Mouse (Mus musculus) left cerebral cortex, adult 9 months (tissue): ENCODE measurements around the gene Ifi47.
"Not testable (repeated sequence)": the region's sequence is repeated elsewhere in the genome, so short reads cannot be mapped to it uniquely, and the experiment has no call there.

Source experiments
- DNase-seq, 2 experiments: peaks; one replicate each; pipeline ENCODE4 v3.0.0; 2022; ENCODE audit warnings: low spot score in 2 of 2

Gene Ifi47

DNA sequence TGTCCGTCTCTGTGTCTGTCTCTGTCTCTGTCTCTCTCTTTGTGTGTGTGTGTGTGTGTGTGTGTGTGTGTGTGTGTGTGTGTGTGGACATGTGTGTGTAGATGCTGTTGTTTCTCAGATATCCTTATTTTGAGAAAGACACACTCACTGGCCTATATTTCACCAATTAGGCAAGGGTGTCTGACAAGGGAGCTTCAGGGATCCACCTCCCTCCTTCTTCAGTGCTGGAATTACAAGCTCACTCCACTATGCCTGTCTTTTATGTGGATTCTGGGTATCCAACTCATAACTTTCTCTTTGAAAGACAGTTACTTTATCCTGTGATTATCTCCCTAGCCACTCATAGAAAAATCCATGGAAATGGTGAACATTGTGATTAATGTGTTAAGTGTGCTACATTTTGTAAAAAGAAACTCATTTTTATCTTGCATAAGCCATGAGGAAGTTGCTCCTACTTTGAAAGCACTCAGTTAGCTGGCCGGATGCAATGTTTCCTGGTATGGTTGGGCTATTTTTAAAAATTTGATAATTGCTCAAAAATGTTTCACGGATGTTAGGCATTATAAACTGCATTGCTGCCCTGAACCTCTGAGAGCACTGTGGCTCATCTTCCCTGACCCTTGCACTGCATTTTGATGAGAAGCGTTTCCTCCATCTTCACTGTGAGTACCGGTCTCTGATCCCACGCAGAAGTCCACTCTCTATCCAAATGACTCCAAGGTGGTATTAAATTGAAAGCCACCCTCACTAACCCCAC, at the start of gene Ifi47:
Gene Ifi47, plus strand, starts transcription at position 587 of the 757 bp plus-strand sequence.
- DNase-seq = not testable (repeated sequence)

DNA sequence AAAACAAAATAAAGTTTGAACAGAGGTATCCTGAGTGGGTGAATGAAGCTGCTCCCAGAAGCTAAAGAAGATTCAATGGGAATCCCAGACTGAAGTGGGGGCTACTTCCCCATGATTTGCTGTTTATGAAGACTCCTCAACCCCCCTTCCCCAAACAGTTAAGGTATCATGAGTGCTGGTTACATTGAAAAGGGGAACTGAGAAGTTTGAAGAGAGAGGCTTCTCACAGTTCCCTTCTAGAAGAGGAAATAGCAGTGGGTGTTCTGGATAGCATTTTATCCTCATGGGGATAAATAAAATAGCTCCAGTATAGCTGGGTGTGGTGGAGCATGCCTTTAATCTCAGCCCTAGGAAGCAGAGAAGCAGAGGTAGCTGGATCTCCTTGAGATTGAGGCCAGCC, 26.3 kb upstream of the Ifi47 start:
- not testable (repeated sequence) for DNase-seq

DNA sequence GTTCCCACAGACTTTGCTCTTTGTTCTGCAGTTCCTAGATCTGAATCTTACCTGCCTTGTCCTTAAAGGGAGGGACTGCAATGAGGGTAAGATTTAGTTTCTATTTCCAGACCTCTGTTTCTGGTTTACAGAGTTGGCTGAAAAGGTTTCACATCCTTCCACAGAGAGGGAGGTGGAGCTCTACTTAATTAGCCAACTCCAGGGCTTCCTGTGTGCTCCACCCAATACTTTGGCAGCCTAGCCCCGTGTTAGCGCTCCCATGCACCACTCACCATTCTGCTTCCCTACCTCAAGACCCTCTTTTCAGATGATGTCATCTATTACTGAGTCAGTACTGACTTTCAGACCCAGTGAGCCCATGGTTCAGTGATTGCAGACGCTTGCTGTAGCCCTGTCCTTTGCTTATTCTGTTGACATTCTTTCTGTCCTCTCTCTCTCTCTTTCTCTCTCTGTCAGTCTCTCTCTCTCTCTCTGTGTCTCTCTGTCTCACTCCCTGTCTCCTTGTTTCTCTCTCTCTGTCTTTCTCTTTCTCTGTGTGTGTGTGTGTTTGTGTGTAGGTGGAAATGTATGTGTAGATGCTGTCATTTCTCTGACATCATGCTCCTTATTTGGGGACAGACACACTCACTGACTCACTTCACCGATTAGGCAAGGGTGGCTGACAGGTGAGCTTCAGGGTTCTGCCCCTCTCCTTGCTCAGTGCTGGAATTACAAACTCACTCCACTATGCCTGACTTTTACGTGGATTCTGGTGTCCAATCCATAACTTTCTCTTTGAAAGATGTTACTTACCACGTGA, 25.1 kb upstream of the Ifi47 start, which contains the start of gene 9930111J21Rik2:
Gene 9930111J21Rik2, minus strand, starts transcription at position 150 of the 799 bp plus-strand sequence.
- DNase-seq = not testable (repeated sequence)

DNA sequence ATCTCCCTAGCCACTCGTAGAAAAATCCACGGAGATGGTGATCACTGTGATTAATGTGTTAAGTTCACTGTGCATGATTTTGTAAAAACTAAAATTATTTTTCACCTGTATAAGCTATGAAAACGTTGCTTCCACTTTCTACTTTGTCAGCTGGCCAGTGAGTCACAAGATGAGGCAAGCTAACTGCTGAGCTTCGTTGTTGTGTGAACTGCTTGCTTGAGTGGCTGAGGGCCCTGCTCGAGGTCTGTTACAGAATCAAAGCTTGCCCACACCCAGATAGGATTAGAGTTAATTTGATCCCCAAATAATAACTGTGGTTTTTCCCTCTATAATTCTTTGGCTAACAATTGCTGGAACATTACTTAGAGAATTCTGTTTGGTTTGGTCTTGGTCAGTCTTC, 24.5 kb upstream of the Ifi47 start:
- not testable (repeated sequence) for DNase-seq

DNA sequence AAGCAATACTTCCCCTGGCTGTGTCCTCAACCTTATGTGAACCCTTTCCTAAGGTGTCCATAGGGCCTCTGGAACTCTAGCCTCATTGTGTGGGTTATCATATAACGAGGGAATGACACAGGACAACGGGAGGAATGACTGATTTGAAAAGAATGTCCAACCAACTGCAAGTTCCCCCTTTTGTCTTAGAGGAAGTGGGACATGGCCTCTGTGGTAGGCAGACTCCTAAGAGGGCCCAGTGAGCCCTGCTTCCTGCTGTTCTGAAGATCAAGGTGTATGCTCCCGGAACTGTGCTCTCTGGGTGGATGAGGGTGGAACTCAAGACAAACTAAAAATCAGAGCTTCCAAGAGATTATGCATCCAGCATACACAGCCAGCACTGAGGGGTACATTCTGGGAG, 16.3 kb upstream of the Ifi47 start:
- DNase-seq = not testable (repeated sequence)

DNA sequence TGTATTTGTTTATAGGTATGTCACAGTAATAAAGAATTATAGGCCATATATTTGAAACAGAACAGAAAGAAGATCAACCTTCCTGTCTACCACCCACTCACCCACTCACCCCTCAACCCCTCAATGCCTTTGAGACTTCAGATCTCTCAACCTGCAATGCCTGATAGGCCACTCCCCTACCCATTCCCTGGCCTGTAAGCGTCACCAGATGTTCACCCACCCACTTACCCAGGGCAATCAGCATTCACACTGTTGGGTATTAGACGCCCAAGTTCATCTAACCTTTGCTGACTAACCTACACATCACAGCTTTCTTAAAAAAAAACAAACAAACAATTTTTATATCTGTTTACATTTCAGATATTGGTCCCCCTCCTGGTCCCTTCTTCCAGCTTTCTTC, 14.5 kb upstream of the Ifi47 start:
- DNase-seq = not testable (repeated sequence)

DNA sequence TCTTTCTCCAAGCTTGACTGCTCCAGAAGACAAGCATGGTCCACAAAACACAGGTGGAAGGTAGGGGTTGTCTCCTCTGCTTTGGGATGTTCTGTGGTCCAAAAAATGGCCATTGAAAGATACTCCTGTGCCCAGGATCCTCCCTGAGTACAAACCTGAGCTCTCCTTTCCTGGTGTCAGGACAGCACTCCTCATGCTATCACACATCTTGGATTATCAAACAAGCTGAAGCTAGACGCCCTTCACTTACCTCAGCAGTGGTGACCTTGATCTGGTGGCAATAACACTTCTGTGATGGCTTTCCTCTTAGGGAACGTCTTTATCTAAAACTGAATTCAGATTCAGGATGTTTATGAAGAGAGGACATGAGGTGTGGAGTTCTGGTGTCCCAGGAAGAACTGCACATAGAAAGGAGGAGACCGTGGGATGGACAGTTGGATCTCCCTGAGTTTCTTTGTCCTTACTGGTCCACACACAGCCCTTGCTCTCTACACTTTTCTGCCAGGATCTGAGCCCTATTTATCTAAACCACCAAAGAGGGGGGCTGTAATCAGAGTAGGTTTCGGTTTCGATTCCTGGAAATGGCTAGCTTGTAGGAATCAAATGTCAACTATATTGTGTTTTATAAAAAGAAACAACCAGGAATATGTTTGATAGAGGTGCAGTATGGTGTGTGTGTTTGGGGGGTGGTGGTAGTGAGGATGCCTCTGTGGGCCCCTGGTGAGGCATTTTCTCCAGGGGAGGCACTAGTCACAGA, 12.5 kb upstream of the Ifi47 start, which contains the start of gene Tgtp2:
Gene Tgtp2, minus strand, starts transcription at position 494 of the 757 bp plus-strand sequence.
- not testable (repeated sequence) for DNase-seq

DNA sequence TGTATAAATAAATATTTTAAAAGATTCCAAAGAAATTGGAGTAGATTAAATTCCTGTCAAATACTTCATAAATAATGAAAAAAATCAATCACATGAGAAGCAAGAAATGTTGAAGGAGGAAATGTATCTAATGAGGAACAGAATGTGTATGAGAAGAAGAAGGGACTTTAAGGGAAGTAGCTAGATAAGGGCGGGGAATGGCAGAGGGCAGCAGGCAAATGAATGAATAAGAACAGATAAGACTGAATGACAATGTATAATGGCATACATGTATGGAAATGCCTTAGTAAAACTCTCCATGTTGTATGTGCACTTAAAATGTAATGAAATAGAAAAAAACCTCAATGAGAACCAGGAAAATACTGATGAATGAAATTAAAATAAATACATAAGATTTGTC, 8.0 kb upstream of the Ifi47 start:
- DNase-seq = no peak

DNA sequence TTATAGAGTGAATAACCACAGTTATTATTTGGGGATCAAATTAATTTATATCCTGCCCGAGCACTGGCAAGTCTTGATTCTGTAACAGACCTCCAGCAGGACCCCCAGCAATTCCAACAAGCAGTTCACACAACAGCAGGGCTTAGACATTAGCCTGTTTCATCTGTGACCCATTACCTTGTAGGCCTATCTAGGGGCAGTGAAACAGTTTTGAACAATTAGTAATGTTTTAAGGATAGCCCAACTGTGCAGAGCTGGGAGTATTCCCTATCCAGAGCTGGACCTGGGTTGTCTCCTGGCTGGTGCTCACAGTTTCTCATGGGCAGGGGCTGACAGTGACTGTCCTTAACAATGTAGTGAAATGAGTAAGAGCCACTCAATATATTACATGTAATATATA, 625 bp downstream of the Ifi47 start:
- DNase-seq = no peak

DNA sequence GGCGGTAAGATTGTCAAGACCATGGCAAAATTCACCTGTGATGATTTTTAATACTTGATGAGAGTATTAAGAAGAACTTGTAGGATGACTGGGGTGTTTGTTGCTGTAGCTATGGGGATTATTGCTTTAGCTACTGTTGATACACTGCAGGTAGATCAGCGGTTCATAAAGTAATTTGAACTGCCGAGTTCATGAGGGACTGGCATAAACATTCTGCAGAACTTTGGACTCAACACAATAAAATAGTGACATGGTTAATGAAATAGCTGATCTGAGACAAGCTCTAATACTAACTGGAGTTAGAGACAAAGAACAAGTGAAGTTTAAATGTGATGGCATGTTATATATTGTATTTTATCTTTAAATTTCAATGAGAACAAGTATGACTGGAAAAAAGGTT, 2.3 kb downstream of the Ifi47 start:
- DNase-seq = no peak

DNA sequence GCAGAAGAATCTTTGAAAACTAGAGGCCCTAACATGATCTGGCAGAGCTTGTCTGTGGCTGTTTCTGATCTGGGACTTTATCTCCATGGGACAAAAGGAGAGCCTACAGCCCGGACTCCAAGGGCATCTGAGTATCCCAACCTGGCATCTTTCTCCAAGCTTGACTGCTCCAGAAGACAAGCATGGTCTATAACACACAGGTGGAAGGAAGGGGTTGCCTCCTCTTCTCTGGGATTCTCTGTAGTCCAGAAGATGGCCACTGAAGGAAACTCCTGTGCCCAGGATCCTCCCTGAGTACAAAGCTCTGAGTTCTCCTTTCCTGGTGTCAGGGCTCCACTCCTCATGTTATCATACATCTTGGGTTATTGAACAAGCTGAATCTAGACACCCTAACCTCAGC, 4.2 kb downstream of the Ifi47 start:
- no peak for DNase-seq

DNA sequence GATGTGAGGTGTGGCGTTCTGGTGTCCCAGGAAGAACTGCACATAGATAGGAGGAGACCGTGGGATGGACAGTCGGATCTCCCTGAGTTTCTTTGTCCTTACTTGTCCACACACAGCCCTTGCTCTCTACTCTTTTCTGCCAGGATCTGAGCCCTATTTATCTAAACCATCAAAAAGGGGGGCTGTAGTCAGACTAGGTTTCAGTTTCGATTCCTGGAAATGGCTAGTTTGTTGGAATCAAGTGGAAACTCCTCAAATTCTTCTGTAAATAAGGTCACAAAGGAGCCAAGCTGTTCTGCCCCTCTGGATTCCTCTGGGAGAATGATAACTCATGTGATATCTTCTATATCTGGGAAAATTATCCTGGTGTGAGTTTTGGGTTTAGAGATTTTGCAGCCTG, 5.0 kb downstream of the Ifi47 start:
- DNase-seq = no peak

DNA sequence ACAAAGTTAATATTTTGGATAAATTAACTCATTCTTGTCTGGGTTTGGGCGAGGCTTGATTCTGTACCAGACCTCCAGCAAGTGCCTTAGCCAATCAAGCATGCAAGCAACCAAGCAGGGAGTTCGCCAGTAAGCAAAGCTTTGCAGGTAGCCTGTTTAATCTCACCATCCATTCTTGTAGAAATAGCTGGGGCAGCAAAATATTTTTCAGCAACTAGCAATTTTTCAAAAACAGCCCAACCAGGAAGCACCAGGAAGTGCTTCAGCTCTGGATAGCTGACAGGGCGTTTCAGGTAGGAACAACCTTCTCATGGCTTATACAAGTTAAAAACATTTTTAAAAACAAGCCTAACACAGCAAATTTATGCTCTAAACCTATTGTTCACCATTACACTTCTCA, 5.5 kb downstream of the Ifi47 start:
- DNase-seq = no peak

DNA sequence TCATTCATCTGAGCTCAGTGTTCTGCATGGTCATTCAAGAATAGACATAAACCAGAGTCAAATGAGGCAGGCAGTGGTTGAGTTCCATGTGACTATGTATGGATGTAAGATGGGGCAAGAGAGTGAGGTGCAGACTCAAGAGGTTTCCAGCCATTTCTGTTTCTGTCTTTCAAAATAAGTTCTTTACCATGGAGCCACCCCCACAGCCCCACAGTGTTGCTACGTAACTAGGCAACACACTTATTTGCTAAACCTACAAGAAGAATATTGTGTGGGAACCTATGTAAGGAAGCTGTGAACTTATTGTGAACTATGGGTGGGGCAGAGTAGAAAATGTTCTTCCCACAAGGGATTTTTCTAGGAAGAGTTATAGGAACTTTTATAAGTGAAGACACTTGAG, 6.8 kb downstream of the Ifi47 start:
- DNase-seq = peak; percentile 13 to 25

DNA sequence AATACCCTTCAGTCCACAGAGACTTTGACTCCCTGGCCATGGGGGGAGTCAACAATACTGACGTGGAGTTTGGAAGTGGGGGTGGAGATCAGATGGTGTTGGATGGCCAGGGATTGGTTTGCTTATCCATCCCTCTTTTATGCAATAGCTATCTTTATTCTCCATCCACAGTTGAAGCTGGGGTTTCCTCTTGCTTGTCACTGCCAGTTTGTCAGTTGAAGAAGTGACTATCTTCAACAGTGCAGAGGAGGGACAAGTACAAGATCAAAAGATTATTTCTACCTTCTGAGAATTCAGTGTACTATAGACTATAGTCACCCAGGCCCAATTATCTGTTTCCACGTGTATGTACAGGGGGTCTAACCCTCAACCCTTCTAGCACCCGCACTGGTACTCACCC, 7.4 kb downstream of the Ifi47 start:
- DNase-seq = no peak

DNA sequence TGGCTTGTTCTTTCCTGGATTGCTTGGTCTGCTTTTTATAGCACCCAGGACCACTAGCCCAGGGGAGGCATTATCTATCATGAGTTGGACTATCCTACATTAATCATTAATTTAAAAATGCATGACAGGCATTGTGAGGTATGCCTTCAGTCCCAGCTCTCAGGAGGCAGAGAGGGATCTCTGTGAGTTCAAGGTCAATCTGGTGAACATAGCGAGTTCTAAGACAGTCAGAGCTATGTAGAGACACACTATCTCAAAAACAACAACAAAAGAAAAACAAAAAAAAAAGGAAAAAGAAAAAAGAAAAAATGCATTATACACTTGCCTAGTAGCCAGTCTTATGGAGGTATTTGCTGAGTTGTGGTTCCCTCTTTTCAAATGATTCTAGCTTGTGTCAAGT, 8.0 kb downstream of the Ifi47 start:
- DNase-seq = no peak

DNA sequence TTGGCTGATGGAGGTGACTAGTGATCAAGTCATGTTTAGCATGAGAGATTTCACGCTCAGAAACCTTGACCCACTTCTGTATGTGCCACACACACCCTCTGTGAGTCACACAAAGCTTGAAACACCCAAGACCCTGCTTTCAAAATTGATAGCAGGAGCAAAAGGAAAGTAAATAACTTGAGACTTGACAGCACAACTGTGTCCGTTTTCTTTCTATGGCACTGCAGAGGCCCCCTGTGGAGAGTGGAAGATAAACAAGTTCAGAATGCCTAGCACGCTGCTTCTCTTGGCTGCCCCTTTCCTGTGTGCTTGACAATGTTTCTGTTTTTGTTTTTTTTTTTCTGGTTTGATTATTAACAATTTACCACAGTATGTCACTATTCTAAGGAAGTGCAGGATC, 8.5 kb downstream of the Ifi47 start:
- no peak for DNase-seq

DNA sequence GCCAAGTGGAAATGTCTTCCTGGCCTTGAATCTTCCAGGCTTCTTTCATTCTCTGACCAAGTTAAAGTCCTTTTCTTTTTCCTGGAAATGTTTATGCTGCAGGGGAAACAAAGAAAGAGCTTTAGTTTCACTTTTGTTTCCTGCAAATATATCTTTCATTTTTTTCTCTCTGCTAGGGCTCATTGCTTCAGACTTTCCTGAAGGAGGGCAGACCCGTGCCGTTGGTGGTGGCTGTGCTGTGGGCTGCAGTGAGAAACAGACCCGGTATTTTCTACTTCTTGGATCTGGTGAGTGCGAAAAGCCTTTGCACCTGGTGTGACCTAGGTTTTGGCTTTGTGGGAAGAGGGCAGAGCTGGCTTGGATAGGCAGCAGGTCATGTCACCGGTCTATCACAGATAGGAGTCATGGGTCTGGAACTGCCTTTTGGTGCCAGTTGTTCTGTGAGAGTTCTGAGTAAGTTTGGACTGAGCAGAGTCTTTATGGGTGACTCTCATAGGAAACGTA, 10.5 kb downstream of the Ifi47 start:
- no peak for DNase-seq

DNA sequence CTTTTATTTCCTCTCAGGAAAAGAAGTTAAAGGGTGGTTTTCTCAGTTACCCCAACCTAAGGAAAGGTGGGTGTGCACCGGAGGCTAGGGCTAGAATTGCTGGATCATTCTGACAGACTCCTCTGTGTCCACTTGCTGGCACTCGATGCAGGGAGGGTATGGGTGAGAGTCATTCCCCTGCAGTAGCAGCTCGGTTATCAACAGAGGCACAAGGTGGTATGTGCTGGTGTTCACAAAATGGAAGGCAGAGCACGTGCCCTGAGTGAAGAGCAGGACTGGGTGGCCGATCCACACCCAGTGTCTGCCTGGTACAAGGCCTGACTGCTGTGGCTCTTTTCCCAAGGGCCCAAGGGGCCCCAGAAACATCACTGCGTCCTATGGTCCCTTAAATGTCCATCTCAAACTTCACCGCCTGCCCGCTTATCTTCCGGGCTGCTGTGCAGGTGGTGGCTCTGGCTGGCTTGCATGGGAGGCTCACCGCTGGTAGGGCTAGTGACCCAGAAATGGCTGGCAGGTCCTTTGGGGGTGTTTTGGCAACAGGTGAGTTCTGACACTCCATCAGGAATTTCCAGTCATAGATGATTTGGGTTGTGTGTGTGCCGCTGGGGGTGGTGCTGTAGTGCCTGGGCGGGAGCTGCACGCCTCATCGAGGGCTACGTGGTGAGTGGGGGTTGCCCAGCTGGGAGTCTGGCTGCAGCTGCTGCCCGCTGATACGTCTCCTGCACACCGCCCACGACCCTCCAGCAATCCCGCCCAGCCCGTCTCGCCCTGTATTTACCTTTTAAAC, 11.6 kb downstream of the Ifi47 start:
- DNase-seq = no peak

DNA sequence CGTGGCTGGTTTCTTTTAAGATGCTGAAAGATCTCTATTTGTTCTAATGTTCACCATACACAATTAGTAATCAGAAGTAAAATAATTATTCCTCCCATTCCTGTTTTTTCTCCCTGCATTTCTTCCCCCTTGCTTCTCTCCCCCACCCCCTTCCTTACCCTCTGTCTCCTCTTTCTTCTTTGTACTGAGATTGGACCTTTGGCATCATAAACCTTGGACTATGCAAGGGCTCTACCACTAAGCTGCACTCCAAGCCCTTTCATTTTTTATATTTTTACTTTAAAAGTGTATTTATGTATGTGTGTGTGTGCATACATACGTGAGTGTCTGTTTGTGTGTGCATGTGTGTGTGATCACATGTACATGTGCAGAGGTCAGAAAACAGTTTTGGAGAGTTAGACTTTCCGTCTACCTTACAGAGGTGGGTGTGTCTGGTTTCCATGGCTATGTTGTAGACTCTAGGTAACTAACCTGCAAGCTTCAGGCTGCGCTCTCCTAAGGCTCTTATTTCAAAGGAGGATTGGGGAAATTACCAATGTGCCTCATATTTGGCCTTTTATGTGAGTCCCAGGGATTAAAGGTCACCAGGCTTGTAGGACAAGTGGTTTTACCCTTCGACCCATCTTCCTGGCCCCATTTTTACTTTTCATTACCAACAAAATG, 12.7 kb downstream of the Ifi47 start:
- DNase-seq = no peak
